Mouse (Mus musculus) hindbrain, embryonic 12.5 days (tissue): ENCODE measurements around the gene Pfkfb4. TPM values are rescaled to one million over a fixed set of nuclear protein-coding genes. Genes with fewer than 3 reads are reported as not detected.

Source experiments
- ATAC-seq: fragments of 200-750 bp; cut with Nextera tagmentation; 2 replicates; pipeline ENCODE4 v1.8.0; 2017; ENCODE audit warnings: moderate TSS enrichment; ENCODE audit not compliant: low FRiP score
- H3K27ac ChIP-seq: fragments of 300-500 bp; sonication (generic); 2 replicates; pipeline ENCODE4 v1.5.1; 2016; ENCODE audit warnings: mild to moderate bottlenecking
- H3K27me3 ChIP-seq: fragments of 300-500 bp; sonication (generic); 2 replicates; pipeline ENCODE4 v1.6.1; 2016; ENCODE audit warnings: mild to moderate bottlenecking
- H3K36me3 ChIP-seq: fragments of 300-500 bp; sonication (generic); 2 replicates; pipeline ENCODE4 v1.6.1; 2016; ENCODE audit warnings: mild to moderate bottlenecking
- H3K4me1 ChIP-seq: fragments of 300-500 bp; sonication (generic); 2 replicates; pipeline ENCODE4 v1.6.1; 2016
- H3K4me2 ChIP-seq: fragments of 300-500 bp; sonication (generic); replicated peaks from 2 replicates; pipeline ENCODE4 v1.6.1; 2016; ENCODE audit warnings: mild to moderate bottlenecking
- H3K4me3 ChIP-seq: fragments of 300-500 bp; sonication (generic); 2 replicates; pipeline ENCODE4 v1.5.1; 2016; ENCODE audit warnings: mild to moderate bottlenecking
- H3K9ac ChIP-seq: fragments of 300-500 bp; sonication (generic); 2 replicates; pipeline ENCODE4 v1.6.1; 2016; ENCODE audit warnings: mild to moderate bottlenecking, moderate library complexity
- H3K9me3 ChIP-seq: fragments of 300-500 bp; sonication (generic); replicated peaks from 2 replicates; pipeline ENCODE4 v1.6.1; 2016; ENCODE audit warnings: mild to moderate bottlenecking
- WGBS: fragments of 180-500 bp; shearing (Covaris S2); methylation state at CpG from one replicate; pipeline ENCODE4 v1.1.7; 2016; 5-methylcytosine and 5-hydroxymethylcytosine counted together
- polyA plus RNA-seq: library from polyadenylated mRNA; unstranded; fragments of >200 nt; fragmentation: Nextera tagmentation; extraction: Ambion mirVana; gene quantifications from 2 replicates; pipeline ENCODE4 v1.2.1, GENCODE M21; 2016

Pfkfb4 gene
- polyA plus RNA-seq, 1 experiment from 2014 or later = 24.0 TPM

DNA sequence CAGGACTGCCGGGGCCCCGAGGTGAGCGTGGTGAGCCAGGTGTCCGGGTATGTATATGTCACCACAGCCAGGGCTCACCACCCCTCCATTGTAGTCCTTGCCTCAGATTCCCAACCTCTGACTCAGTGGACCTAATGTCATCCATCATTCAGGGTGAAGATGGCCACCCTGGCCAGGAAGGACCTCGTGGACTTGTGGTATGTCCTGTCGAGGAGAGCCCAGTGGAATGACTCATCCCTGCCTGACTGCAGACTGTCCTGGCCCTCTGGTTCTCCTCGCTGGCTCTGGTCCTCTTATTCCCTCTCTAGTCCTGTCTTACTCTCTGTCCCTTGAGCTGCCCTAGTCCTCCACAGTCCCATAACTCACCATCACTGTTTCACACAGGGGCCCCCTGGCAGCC lies 13.6 kb upstream of the Pfkfb4 start:
- no peak overlapping the region for H3K4me3 ChIP-seq
- no peak overlapping the region for H3K9ac ChIP-seq
- H3K9me3 ChIP-seq = no peaks in the 10 kb centered on the region
- ATAC-seq = no peak
- no peak overlapping the region for H3K4me2 ChIP-seq
- H3K4me1 ChIP-seq = no peaks in the 10 kb centered on the region
- 86% methylated on average over 7 of the region's 7 CpGs for WGBS
- no peaks in the 10 kb centered on the region for H3K27me3 ChIP-seq
- H3K27ac ChIP-seq = no peak overlapping the region
- H3K36me3 ChIP-seq = no peaks in the 10 kb centered on the region

DNA sequence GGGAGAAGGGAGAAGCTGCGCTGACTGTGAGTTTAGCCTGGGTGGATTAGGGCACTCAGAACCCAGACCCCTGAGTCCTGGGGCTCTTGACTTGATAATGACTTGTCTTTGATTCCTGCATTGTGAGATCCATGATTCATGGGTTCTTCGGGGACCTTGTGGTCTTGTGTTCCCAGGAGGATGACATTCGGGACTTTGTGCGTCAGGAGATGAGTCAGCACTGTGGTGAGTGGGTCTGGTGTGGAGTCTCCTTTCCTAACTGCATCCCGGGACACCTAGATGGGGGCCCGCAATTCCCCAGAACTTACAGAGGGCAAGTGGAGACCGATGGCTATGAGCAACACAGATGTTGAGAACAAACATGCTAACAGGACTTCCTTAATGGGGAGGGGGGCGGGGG lies 9.1 kb upstream of the Pfkfb4 start:
- Histone ChIP-seq H3K4me1 (no peaks in the 10 kb centered on the region), H3K27me3 (no peaks in the 10 kb centered on the region), H3K36me3 (no peaks in the 10 kb centered on the region), H3K27ac (no peak overlapping the region), H3K9me3 (no peaks in the 10 kb centered on the region), H3K4me2 (no peak overlapping the region), H3K9ac (no peak overlapping the region), H3K4me3 (no peak overlapping the region)
- ATAC-seq = no peak
- 89% methylated on average over 8 of the region's 8 CpGs for WGBS

DNA sequence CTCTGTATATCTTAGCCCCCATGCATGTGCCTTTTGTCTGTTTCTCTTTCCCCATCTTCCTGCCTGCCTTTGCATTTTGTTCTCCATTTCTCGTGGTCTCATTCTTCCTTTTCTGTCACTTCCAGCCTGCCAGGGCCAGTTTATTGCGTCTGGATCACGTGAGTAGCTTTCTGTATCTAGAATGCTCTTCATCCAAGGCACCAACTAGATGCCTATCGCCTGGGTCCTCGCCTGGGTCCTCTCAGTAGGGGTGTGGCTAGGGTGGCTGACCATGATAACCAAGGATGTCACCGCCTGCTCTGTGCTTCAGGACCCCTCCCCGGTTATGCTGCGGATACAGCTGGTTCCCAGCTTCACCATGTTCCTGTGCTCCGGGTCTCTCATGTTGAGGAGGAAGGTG lies 8.4 kb upstream of the Pfkfb4 start:
- no peak for ATAC-seq
- Histone ChIP-seq H3K9ac (no peak overlapping the region), H3K9me3 (no peaks in the 10 kb centered on the region), H3K27me3 (no peaks in the 10 kb centered on the region), H3K4me1 (0 out of 2 replicates have a peak, but pooled peaks cover 4% of the 10 kb centered on the region), H3K4me3 (no peak overlapping the region), H3K36me3 (no peaks in the 10 kb centered on the region), H3K27ac (no peak overlapping the region), H3K4me2 (no peak overlapping the region)
- 82% methylated on average over 9 of the region's 9 CpGs for WGBS

DNA sequence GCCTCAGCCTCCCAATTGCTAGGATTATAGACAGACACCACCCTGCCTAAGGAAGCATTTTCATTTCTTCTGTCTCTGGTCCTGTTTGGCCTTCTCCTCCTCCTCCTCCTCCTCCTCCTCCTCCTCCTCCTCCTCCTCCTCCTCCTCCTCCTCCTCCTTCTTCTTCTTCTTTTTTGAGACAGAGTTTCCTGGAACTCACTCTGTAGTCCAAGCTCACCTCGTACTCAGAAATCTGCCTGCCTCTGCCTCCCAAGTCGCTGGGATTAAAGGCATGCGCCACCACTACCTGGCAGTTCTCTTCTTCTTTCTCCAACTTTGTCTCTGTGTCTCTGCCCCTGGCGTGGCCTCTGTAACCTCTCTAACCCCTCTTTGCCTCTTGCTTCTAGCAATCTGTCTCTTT lies 5.9 kb upstream of the Pfkfb4 start, which contains the start of gene Ucn2:
Gene Ucn2, plus strand, starts transcription at position 301 of the 400 bp plus-strand sequence.
- Histone ChIP-seq H3K9ac (no peak within 1 kb of the TSS), H3K4me1 (0 out of 2 replicates have a peak, but pooled peaks cover 4% of the 10 kb centered on the region), H3K27me3 (no peaks in the 10 kb centered on the region), H3K9me3 (no peaks in the 10 kb centered on the region), H3K4me3 (no peak within 1 kb of the TSS), H3K27ac (no peak within 1 kb of the TSS), H3K4me2 (no peak within 1 kb of the TSS), H3K36me3 (no peaks in the 10 kb centered on the region)
- ATAC-seq = no peak
- WGBS = 79% methylated on average over 4 of the region's 4 CpGs

DNA sequence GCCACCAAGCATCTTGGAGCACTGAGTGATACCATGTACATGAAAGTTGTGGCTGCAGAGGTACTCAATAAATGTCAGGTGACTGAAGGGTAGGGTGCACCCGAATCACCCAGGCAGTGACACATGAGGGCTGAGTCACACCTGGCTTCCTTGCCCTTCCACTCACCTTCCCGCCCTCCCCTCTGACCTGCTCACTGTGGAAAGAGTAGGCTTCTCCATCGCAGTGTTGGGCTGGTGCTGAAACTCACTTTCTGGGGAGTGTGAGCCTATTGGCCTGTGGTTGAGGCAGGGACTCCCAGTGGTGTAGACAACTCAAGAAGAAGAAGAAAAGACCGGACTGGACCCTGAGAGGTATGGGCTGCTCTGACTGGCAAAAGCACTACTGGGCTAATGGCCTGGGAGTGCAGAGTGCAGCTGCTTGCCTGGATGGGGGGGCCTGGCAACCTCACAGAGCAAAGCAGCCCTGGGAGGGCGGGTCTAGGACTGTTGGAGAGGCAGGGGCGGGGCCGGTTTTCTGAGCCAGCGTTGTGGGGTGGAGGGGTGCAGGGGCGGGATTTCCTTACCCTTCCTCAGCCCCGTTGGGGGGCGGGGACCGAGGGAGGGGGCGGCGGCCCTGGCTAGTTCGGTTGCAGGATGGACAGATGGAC lies 3.8 kb upstream of the Pfkfb4 start:
- Histone ChIP-seq H3K27me3 (no peaks in the 10 kb centered on the region), H3K36me3 (no peaks in the 10 kb centered on the region), H3K9me3 (no peaks in the 10 kb centered on the region), H3K9ac (no peak overlapping the region), H3K4me1 (peaks cover 16% of the 10 kb centered on the region), H3K27ac (no peak overlapping the region), H3K4me2 (peak overlapping the region; percentile 32; the same call in 1 of the 2 replicates), H3K4me3 (no peak overlapping the region)
- no peak for ATAC-seq
- WGBS = 21% methylated on average over 14 of the region's 15 CpGs

DNA sequence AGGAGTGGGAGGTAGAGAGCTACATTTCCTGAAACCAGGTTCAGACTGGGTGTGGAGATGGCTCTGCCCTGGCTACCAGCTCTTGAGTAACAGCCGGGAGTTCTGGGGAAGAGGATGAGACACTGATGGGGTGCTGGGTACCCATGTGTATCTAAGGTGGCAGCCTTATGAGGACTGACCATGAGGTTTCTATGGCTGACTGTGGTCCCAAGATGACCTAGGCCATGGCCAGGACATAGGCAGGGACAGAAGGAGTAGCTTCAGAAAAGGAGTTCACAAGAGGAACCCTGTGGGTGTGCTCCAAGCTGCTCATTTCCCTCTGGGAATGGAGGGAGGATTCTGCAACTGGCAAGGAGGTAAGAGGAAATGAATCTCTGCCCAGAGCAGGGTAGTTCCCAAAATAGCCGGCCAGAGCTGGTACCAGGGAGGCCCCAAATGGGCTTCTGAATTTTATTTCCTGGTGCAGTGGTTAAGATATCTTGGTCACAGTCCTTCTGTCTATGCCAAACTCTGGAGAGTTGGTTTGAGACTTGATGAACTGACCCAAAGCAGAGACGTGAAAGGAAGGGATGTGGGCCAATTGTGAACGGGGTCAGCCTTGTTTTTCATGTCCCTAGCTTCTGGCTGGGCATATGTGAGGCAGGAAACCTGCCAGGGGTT lies 1.6 kb upstream of the Pfkfb4 start:
- H3K9me3 ChIP-seq = no peaks in the 10 kb centered on the region
- H3K36me3 ChIP-seq = no peaks in the 10 kb centered on the region
- 84% methylated on average over 4 of the region's 4 CpGs for WGBS
- no peaks in the 10 kb centered on the region for H3K27me3 ChIP-seq
- no peak overlapping the region for H3K27ac ChIP-seq
- no peak overlapping the region for H3K9ac ChIP-seq
- H3K4me2 ChIP-seq = no peak overlapping the region
- ATAC-seq = no peak
- H3K4me1 ChIP-seq = peaks cover 18% of the 10 kb centered on the region
- H3K4me3 ChIP-seq = no peak overlapping the region

DNA sequence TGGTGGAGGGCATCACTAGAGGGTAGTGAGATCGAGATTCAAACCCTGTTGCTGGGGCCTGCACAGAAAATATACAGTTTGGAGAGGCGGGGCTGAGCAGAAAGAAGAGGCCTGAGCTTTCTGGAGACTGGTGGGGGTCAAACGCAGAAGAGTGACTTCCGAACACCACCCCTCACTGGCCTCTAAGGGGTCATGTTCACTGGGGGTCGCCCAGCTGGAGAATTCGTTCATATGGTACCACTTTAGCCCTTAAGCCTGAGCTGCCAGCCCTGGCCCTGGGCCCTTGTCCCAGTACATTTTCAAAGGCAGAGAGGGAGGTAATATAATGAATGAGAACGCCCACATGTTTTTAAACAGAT lies 1.1 kb upstream of the Pfkfb4 start:
- no peak for ATAC-seq
- H3K27me3 ChIP-seq = no peaks in the 10 kb centered on the region
- WGBS = 69% methylated on average over 7 of the region's 7 CpGs
- no peak overlapping the region for H3K27ac ChIP-seq
- H3K4me2 ChIP-seq = no peak overlapping the region
- H3K36me3 ChIP-seq = no peaks in the 10 kb centered on the region
- no peak overlapping the region for H3K4me3 ChIP-seq
- H3K9ac ChIP-seq = no peak overlapping the region
- H3K4me1 ChIP-seq = peaks cover 18% of the 10 kb centered on the region
- H3K9me3 ChIP-seq = no peaks in the 10 kb centered on the region

DNA sequence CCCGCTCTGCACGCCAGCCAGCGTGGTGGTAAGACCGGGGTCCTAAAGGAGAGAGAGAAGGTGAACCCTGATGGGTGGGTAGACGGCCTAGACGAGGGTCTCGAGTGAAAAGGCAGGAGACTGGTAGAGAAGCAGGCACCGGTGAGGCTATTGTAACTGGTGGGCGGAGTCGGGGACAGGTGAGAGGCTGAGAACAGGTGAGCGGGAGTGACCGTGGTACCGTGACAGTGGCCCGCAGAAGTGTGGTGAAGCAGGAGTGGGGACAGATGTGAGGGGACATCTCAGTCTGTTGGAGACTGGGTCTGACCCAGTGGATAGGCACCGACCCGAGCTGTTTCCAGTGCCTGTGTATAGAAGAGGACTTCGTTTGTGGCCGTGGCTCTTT lies 499 bp downstream of the Pfkfb4 start:
- peak; percentile 48; the same call in 1 of the 2 replicates for ATAC-seq
- H3K36me3 ChIP-seq = no peaks in the 10 kb centered on the region
- peak overlapping the region; percentile 59 for H3K9ac ChIP-seq
- 10% methylated on average over 18 of the region's 18 CpGs for WGBS
- peak overlapping the region; percentile 53 for H3K4me3 ChIP-seq
- no peaks in the 10 kb centered on the region for H3K27me3 ChIP-seq
- peak overlapping the region; percentile 64; the same call in 1 of the 2 replicates for H3K27ac ChIP-seq
- H3K4me2 ChIP-seq = peak overlapping the region; percentile 71
- H3K9me3 ChIP-seq = no peaks in the 10 kb centered on the region
- H3K4me1 ChIP-seq = peaks cover 18% of the 10 kb centered on the region

DNA sequence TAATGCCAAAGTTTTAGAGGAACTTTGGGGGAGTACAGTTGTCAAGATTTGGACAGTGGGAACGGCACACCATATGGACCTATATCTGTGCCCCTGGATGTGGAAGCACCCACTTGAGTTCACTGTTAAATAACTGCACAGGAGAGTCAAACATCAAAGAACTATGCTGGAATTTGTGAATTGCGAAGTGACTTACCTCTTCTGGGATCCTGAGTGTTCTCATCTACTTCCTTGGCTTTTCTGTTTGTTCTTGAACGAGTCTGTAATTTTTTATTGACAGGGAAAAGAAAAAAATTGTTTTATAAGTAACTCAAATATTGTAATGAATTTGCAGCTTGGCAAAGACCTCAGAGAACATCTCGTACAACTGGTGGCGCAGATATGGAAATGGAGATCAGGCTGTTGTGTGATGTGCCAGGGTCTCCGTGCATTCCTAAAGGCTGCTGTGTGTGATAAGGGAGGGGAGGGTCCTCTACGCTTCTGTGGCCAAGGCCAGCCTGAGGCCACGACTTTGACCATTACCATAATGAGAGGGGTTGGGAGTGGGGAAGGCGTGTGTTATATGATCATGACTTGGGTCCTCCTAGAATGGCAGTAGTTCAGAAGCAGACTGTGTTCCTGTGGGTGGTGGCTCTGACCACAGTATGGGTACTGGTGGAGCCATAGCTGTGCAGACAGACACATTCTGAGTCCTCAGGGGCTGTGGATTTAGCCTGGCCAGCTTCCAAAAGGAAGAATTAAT lies 1.2 kb downstream of the Pfkfb4 start:
- no peaks in the 10 kb centered on the region for H3K27me3 ChIP-seq
- peaks cover 17% of the 10 kb centered on the region for H3K4me1 ChIP-seq
- H3K4me2 ChIP-seq = peak overlapping the region; percentile 71
- ATAC-seq = no peak
- H3K9me3 ChIP-seq = no peaks in the 10 kb centered on the region
- peak overlapping the region; percentile 53 for H3K4me3 ChIP-seq
- H3K9ac ChIP-seq = no peak overlapping the region
- no peaks in the 10 kb centered on the region for H3K36me3 ChIP-seq
- 84% methylated on average over 9 of the region's 9 CpGs for WGBS
- no peak overlapping the region for H3K27ac ChIP-seq

DNA sequence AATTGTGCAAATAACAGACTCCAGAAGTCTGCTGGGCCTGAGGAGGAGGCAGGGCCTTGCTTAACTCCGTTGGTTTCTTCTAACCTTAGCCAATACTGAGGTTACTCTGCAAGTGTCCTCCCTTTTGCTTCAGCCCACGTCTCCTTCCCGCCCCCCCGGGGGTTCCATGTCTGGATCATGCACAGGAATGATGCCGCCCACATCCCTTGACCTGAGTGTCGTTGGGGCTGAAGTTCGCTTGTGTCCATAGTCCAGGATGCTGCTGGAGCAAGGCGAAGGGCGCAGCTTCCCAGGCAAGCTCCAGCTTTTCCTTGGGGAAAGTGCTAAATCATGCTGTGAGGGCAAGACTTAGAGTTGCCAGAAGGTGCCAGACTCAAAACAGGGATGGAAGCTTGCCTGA lies 4.8 kb downstream of the Pfkfb4 start:
- WGBS = 71% methylated on average over 9 of the region's 9 CpGs
- H3K4me1 ChIP-seq = peaks cover 9% of the 10 kb centered on the region
- H3K27ac ChIP-seq = no peak overlapping the region
- H3K4me3 ChIP-seq = no peak overlapping the region
- no peak overlapping the region for H3K9ac ChIP-seq
- no peaks in the 10 kb centered on the region for H3K27me3 ChIP-seq
- no peaks in the 10 kb centered on the region for H3K36me3 ChIP-seq
- no peak overlapping the region for H3K4me2 ChIP-seq
- ATAC-seq = no peak
- H3K9me3 ChIP-seq = no peaks in the 10 kb centered on the region

DNA sequence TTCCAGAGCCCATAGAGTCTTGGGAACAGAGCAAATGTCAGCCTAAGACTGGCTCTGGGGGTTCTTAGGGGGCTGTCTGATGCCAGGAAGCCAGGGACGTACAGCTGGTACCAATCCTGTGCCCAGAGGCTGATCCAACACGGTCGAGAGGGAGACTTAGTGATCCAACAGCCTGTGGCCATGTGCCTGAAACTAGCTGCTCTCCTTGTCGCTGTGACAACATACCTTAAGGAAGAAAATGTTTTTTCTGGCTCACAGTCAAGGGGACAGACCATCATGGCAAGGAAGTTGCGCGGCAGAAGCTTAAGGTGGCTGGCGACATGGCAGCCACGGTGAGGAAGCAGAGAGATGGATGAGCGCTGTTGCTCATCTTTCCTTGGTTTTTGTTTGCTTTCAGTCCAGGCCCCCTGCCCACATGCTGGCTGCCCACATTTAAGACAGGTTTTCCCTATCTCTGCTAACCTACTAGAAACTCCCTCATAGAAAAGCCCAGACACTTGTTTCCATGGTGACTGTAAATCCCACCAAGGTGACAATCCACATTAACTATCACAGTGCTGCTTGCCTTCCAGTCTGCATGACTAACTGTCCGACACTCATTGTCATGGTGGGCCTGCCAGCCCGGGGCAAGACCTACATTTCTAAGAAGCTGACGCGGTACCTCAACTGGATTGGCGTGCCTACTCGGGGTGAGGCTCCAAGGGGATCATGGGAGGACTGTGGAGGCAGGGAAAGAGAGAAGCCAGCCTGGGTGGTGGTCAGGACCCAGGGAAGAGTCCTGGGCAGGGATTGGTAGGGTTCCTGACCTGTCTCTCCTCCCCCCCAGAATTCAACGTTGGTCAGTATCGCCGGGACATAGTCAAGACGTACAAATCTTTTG lies 6.9 kb downstream of the Pfkfb4 start:
- no peaks in the 10 kb centered on the region for H3K36me3 ChIP-seq
- 82% methylated on average over 19 of the region's 19 CpGs for WGBS
- H3K9me3 ChIP-seq = no peaks in the 10 kb centered on the region
- no peaks in the 10 kb centered on the region for H3K4me1 ChIP-seq
- H3K27me3 ChIP-seq = no peaks in the 10 kb centered on the region
- no peak overlapping the region for H3K9ac ChIP-seq
- ATAC-seq = no peak
- no peak overlapping the region; the same call in 1 of the 2 replicates for H3K27ac ChIP-seq
- no peak overlapping the region for H3K4me3 ChIP-seq
- no peak overlapping the region for H3K4me2 ChIP-seq

DNA sequence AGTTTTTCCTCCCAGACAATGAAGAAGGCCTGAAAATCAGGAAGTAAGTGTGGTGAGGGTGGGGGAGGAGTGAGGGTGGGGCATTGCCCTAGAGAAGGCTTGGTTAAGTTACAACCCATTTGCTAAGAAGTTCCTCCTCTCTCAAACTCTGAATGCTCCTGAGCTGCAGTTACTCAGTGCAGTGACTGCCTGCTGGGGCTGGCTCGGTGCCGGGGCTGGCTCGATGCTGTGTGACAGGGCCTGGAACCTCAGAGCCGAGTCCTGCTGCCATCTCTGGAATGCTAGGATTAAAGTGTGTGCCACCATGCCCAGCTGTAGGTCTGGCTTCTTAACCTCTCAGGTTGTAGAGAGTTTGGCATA lies 7.6 kb downstream of the Pfkfb4 start:
- Histone ChIP-seq H3K27me3 (no peaks in the 10 kb centered on the region), H3K4me1 (no peaks in the 10 kb centered on the region), H3K9me3 (no peaks in the 10 kb centered on the region), H3K36me3 (no peaks in the 10 kb centered on the region), H3K4me3 (no peak overlapping the region), H3K4me2 (no peak overlapping the region), H3K9ac (no peak overlapping the region), H3K27ac (no peak overlapping the region)
- ATAC-seq = no peak
- WGBS = 71% methylated on average over 4 of the region's 4 CpGs
